In genomic region chr6:39379224-39379623, GRCm38 (mm10) we compare ENCODE assay signal across 11 mouse cellular contexts. TPM values are rescaled to one million over a fixed set of nuclear protein-coding genes. Genes with fewer than 3 reads are reported as not detected.
DNase-seq lines count a peak whose midpoint lies in the region; ATAC-seq lines count a peak whose summit lies in the region.
"Had no signal": no experiment of that assay in that cellular context is flagged by ENCODE, and none has a peak within 500 bp of the region (broad histone marks: within the 10 kb centered on the region; RNA-seq: fewer than 3 reads in every experiment).

No protein-coding gene starts in this region.

- intact Hi-C loops in heart, postnatal 36 days (cut with DNase I), result no loop called here

- peak; percentile 29 to 31 for DNase-seq in lung, adult 18-20 months
- DNase-seq in lung, postnatal 14 days, result no peak
- DNase-seq in thymus, postnatal 4 days, result peak; percentile 63
- no peak for DNase-seq in adrenal gland, postnatal 4 days (ENCODE audit: low spot score in 2 of 2)
- no peak for DNase-seq in heart, postnatal 36 days
- no peak for DNase-seq in cerebellum, postnatal 14 days
- DNase-seq: adrenal gland, postnatal 10 days; cerebellum, postnatal 36 days had no signal

- ATAC-seq in common myeloid progenitor, adult 5-6 weeks (replicated peaks; ENCODE audit: low read depth, poor library complexity, severe bottlenecking), result peak; percentile 78
- peak; percentile 74 for ATAC-seq in monocyte, adult 5-6 weeks (replicated peaks; ENCODE audit: insufficient number of reproducible peaks, low FRiP score, low TSS enrichment, poor library complexity, severe bottlenecking)

RNA-seq across cellular contexts. Expression of gene Slc37a3, which starts 1.7 kb away (rescaled TPM):
- total RNA-seq in common myeloid progenitor, adult 5-6 weeks (2017), result 0.92 and 5.1 TPM in 2 replicates
- 33.9 to 44.5 TPM (median 42.6 TPM) in 3 replicates for total RNA-seq in monocyte, adult 5-6 weeks (2017)
- total RNA-seq in adrenal gland, postnatal 4 days (2021), result 10 to 100 TPM; 44.4 to 58.7 TPM
- 10 to 100 TPM; 21.5 to 22.8 TPM for total RNA-seq in heart, postnatal 36 days (2021)

RNA-seq across cellular contexts. Expression of gene Rab19, which starts 1.8 kb away (rescaled TPM):
- total RNA-seq in common myeloid progenitor, adult 5-6 weeks (2017), result 2.2 and 2.5 TPM in 2 replicates
- total RNA-seq in monocyte, adult 5-6 weeks (2017), result 28.5 to 54.8 TPM (median 44.2 TPM) in 3 replicates
- 1 to 10 TPM; 2.4 TPM for total RNA-seq in adrenal gland, postnatal 4 days (2021)
- total RNA-seq in heart, postnatal 36 days (2021), result under 1 TPM; 0.25 to 0.27 TPM
- total RNA-seq: gastrocnemius, adult 18-20 months had no signal

RNA-seq across cellular contexts. Expression of gene Mkrn1, which starts 41.0 kb away (rescaled TPM):
- total RNA-seq in common myeloid progenitor, adult 5-6 weeks (2017), result 44.3 and 54.4 TPM in 2 replicates
- 163 to 297 TPM (median 214 TPM) in 3 replicates for total RNA-seq in monocyte, adult 5-6 weeks (2017)
- 100 to 1,000 TPM in 1 of 2 experiments, 10 to 100 TPM in 1; 98.8 to 106 TPM for total RNA-seq in adrenal gland, postnatal 4 days (2021)
- total RNA-seq in heart, postnatal 36 days (2021), result 10 to 100 TPM; 60.7 to 80.6 TPM

Comparison
In these comparisons a context has a peak if more than half of its experiments do, and no peak if none do; other contexts are left out.
1. DNase-seq: peak in lung, adult 18-20 months (2 of 2) and thymus, postnatal 4 days (single experiment); none in lung, postnatal 14 days (single experiment), adrenal gland, postnatal 4 days (0 of 2), heart, postnatal 36 days (0 of 2) and cerebellum, postnatal 14 days (0 of 2).